Mouse (Mus musculus) retina, embryonic 14.5 days (tissue): Measurements from ENCODE around the gene Actrt3.
"Not testable (repeated sequence)": the region's sequence is repeated elsewhere in the genome, so short reads cannot be mapped to it uniquely, and the experiment has no call there.

Experiments
- DNase-seq: peaks from one replicate; pipeline ENCODE4 v3.0.0-alpha.2; 2015; ENCODE audit warnings: low spot score

Gene Actrt3

DNA sequence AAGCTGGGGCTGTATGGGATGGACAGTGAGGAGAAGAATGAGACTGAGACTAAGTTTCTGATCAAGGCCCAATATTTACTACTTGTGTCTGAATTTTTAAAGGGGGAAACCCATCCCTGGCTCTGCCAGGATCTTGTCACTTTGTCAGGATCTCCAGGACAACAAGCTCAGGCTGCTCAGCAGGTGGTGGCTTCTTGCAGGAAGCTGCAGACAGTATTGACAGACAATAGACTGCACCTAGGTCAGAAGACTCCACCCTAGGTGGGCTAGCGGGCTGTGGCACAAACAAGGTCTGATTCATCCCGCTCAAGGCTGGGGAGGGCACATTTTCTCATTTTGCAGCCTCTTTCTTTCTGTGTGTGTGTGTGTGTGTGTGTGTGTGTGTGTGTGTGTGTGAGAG is 26.2 kb downstream of the Actrt3 start:
- DNase-seq = no peak

DNA sequence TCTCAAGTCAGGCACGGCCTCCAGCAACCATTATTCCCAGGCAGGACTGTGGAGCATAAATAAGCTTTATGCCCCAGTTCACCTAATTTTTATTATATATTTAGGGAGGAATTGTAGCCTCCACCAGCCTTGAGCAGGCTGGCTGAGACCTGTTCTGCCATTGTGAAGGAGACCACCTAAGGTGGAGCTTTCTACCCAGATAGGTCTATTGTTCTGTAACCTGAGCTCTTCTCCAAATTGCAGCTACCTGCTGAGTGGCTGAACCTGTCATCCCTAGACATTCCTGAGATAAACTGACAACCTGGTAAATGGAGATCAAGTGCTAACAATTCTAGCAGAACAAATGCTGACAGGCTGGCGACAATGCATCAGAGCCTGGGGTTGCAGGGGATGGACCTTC is 33.4 kb downstream of the Actrt3 start:
- DNase-seq = not testable (repeated sequence)

DNA sequence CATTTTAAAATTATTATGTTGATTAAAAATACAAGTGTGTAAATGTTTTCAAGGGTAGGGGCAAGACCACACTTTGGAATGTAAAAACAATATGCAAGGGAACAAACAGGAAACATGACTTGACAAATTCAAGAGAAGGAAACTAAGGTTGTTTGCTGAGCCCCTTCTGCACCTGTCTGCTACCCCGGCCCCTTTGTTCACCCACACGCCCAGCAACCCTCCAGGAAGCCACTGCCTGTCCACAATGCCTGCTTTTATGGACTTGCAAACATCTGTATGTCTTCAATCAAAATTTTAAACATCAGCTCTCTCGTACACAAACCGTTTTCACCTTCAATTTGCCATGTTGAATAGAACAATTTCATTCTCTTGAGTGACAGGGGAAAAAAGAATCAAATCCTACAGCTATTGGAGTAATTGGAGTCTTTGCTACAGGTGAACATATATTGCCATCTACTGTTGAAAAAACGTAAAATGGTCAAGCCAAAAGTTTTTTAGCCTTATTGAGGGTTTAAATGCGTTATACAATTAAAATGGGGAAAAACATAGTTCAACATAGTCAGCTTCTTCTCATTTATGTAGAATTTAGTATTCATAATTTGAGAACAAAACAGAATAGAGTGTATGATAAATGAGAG is 38.9 kb downstream of the Actrt3 start:
- DNase-seq = peak; percentile 35

DNA sequence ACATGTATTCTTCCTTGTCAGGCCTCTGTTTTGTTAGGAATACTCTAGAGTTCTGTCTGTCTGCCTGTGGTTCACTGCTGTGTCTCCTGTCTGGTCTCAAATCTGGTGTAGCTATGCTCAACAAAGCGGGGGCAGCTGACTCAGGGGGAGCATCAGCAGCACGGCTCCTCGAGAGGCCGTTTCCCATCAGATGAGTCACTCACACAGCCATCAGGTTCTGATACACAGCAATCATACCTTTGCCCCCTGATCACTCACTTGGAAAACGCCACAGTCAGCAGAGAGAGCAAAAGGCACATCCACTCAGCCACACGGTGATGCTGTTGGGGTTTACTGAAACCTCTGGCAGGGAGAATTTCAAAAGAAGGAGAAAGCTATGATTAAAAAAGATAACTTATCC is 46.0 kb downstream of the Actrt3 start:
- peak; percentile 16 for DNase-seq

DNA sequence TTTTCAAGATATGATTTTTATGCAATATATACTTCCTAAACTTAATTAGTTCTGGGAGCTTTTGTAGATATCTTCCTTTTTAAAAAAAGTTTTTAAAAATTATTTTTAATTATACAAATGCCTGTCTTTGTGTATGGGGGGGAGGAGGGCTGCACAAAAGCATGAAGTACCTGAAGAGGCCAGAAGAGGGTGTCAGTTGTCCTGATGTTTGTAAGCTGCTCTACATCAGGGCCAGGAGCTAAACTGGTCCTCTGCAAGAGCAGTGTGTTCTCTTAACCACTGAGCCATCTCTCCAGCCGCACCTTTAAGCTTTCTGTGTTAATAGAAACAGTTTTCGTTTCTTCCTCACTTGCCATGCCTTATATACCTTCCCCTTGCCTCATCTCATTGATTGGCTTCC is 49.5 kb downstream of the Actrt3 start:
- peak; percentile 11 for DNase-seq

DNA sequence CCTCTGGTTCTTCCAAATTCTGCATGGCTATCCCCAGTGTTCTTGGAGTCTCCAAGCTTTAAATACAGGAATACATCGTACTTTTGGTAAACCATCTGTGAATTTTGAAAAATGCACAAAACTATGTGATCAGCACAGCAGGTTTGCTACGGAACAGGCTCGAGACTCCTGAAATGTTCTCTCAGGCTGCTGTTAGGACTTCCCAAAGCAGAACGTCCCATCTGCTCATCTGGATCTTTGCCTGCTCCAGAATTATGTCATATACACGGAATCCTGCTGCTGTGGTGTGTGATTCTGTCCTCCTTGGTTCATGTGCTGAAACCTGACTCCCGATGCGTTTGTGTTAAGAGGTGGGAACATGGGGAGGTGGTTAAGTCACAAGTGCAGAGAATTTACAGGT is 50.8 kb downstream of the Actrt3 start:
- DNase-seq = no peak

GRCm38 (mm10) chr3:30547908-30548307 is 51.8 kb downstream of the Actrt3 start, which contains the start of gene Mecom:
Gene Mecom, minus strand, starts transcription at chr3:30548008.
- no peak for DNase-seq
